Mouse (Mus musculus): ENCODE measurements around the gene BC030870.

BC030870 gene

DNA sequence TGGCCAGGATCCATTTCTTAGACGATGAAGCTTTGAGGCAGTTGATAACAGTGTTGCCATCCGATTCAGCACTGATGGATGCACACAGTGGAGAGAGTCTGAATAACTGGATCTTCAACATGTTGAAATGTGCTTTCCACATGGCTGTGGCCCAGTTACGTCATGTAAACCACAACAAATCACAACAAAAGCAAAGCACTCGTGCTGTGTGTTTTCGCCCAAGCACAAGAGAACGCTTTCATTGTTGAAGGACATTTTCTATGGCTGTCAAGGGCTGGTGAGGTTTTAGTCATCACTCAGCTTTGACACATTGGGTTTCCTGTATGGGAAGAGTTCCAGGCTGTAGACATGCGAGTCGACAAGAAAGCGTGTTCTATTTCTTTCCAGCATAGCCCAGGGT, 48.6 kb downstream of the BC030870 start:
- DNase-seq (ENCODE audit: low read depth, low spot score): no peak

DNA sequence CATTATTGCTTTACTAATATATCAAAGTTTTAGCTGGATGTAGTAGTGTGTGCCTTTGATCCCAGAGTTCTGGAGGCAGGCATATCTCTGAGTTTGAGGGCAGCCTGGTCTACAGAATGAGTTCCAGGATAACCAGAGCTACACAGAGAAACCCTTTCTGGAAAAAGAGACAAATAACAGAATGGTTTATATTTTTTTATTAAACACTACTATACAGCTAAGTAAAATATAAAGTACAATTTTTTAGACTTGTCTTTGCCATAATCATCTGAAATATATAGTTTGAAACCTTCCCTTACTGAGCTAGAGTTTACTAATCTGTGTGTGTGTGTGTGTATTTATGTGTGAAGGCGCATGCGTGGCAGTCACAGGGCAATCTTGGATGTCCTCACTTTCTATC, 54.6 kb downstream of the BC030870 start, which contains the start of gene Gm10663:
Gene Gm10663 (plus strand): TSS at position 301 of the 400 bp plus-strand sequence.
- no peak for DNase-seq (ENCODE audit: low read depth, low spot score)

DNA sequence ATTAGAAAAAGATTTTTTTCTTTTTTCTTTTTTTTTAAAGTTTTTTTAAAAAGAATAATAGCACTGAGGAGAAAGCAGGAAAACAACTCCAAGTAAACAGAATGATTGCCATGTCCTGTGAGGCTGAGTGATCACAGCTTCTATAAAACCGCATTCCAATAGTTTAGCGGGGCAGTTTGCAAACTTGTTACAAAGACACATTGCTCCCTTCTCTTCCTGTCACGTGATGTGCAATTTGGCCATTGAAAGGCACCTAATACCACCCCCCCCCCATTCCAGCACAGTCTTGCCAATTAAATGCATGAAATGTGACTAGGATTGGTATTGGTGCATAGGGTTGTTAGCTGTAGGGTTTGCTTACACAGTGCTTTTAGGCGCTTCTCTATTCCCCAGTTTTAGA, 58.4 kb downstream of the BC030870 start:
- no peak for DNase-seq (ENCODE audit: low read depth, low spot score)

DNA sequence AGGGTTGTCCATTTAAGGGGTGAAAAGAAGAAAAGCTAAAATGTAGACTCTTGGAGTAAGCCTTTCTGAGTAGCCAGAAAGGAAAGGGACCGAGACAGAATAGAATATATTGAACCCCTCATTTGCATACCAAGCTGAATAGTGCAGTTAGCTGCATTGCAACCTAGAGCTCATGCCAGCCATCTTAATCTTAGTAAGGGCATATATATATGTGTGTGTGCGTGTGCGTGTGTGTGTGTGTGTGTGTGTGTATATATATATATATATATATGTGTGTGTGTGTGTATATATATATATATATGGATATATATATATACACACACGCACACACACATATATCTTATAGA, 60.9 kb downstream of the BC030870 start:
- DNase-seq (ENCODE audit: low read depth, low spot score): no peak

DNA sequence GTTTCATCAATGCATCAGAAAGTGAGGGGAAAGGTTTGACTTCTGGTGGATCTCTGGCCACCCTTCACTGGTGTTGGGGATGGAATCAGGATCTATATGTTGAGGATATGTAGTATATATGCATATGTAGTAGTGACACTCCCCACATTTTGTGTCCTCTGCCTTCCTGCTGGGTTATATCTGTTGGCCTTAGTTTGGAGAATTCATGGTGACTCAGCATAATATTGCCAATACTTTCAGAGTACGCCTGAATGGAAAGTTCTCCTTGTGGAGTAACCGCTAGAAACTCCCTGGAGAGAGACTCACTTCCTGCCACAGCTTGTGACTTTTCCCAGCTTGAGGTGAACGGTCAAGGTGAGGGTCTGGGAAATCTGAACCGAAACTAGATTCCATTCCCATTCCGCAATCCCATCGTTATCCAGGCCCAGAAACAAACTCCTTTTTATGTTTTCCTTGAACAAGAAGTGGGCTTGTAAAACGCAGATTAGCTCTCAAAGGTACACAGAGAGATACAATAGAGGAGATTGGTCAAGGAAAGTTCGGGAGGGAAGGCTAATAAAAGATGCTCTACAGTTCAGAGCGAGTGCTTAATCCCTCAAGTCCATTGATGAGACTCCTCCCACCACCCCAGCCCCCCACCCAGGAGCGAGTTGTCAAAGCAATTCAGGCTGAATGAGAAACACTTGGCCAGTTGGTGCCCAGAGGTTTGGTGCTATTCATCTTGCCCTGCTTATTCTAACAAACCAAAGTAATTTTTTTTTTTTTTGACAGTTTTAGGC, 61.5 kb downstream of the BC030870 start:
- DNase-seq (ENCODE audit: low read depth, low spot score): no peak

DNA sequence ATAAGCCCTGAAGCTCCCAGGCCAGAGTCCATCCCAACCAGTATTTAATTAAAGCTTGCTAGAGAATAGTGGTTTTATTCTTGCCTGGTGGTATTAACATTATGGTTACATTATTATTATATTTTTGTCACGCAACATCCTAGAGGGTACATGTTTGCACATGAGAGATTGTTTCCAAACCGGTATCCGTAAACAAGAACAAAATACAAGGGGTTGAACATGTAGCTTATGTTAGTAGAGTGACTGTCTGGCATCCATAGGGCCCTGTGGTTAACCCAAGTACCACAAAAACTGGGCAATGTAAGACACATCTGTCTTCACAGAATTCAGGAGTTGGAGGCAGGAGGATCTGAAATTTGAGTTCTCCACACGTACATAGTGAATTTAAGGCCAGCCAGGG, 62.3 kb downstream of the BC030870 start:
- no peak for DNase-seq (ENCODE audit: low read depth, low spot score)

DNA sequence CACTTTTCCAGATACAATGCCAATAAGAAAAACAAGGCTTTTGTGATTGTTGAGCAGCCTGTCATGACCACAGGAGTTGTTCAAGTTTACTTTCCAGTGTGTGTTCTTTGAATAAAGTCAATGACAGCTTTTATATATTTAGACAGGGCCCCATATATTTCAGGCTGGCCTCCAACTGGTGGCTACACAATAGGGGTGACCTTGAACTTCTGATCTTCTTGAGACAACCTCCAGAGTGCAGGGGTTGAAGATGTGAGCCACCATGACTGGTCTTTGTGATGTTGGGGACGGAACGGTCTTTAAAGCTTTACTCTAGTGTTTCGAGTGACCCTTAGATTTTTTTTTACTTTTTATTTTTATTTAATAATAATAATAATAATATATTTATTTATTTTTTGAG, 63.7 kb downstream of the BC030870 start:
- no peak for DNase-seq (ENCODE audit: low read depth, low spot score)

DNA sequence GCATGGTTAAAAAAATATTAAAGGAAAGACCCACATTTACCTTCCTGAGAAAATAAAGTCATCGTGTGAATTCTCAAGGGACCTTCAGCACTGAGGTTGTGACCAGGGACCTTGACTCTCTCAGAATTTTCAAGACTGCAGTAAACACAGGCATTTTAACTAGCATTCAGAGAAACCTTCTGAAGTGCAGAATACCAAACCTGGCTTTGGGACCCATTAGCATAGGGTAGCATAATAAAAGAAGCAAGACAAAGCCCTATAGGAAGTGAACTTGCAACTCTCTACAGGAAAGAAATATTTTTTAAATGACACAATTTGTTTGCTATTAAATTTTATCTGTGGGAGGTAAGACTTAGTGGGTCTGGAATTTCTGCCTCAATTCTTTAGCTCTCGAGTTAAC, 65.3 kb downstream of the BC030870 start:
- DNase-seq (ENCODE audit: low read depth, low spot score): no peak

DNA sequence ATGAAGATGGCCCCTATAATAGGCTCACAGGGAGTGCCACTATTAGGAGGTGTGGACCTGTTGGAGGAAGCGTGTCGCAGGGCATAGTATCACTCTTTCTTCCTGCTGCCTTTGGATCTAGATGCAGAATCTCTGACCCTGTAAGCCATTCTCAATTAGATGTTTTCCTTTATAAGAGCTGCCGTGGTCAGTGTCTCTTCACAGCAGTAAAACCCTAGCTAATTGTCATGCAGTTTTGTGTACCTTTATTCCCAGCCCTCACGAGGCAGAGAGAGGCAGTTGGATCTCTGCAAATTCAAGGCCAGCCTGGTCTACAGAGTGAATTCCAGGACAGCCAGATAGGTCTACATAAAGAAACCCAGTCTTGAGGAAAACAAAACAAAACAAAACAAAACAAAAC, 67.2 kb downstream of the BC030870 start:
- DNase-seq (ENCODE audit: low read depth, low spot score): no peak

DNA sequence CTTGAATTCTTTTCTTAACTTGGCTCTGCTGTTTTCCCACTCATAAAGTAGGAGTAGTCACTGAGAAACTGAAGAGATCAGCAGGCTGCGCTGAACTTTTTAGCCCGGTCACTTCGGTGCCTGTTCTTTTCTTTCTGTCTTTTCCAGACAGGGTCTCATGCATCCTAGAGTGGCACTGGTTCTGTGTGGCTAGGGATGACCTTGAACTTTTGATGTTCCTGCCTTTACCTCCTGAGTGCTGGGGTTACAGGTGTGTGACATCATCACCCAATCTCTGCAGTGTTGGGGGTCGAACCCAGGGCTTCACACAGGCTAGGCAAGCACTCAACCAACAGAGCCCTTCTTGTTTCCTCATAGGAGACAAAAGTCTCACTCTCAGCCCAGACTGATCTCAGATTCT, 72.6 kb downstream of the BC030870 start:
- DNase-seq (ENCODE audit: low read depth, low spot score): no peak

DNA sequence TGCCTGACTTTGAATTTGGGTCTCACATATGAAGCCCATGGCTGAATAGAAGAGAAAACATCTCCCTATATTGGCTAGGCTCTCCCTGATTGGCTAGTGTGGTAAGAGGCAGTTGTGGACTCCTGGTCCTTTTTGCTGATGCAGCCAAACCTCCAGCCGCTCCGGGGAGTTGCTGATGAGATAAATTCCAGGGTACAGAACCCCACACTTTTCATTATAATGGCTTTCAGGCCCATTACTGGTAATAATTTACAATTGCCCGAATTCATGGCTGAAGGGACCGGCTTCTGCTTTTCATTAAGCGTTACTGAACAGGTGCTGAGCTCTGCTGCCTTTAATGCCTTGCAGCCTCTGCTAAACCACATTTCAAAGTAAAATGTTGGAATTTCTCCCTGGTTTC, 75.4 kb downstream of the BC030870 start:
- no peak for DNase-seq (ENCODE audit: low read depth, low spot score)

DNA sequence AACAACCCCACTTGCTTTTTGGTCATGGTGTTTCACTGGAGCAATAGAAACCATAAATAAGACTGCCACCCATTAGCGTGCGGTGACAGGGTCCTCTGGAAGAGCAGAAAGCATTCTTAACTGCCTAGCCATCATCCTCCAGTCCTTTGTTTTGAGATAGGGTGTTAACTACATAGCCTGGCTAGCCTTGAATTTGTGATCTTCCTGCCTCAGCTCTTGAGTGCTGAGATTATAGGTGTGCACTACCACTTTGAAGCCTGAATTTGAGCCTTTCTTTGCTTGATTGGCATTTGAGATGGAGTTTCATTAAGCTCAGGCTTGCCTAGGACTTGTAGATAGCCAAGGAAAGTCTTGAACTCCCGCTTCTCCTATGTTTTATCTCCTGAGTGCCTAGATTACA, 75.8 kb downstream of the BC030870 start:
- no peak for DNase-seq (ENCODE audit: low read depth, low spot score)

DNA sequence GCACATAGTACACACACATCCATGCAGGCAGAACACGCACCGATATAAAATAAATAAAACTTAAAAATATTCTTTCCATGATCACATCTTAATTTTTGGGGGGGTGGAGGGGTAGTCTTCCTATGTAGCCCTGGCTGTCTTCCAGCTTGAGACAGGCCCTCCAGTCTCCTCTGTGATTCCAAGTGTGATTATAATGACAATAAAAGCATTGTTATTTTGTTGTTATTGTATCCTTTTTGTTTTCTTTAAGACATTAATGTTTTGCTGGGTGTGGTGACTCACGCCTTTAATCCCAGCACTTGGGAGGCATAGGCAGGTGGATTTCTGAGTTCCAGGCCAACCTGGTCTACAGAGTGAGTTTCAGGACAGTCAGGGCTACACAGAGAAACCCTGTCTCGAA, 81.6 kb downstream of the BC030870 start:
- DNase-seq (ENCODE audit: low read depth, low spot score): no peak

DNA sequence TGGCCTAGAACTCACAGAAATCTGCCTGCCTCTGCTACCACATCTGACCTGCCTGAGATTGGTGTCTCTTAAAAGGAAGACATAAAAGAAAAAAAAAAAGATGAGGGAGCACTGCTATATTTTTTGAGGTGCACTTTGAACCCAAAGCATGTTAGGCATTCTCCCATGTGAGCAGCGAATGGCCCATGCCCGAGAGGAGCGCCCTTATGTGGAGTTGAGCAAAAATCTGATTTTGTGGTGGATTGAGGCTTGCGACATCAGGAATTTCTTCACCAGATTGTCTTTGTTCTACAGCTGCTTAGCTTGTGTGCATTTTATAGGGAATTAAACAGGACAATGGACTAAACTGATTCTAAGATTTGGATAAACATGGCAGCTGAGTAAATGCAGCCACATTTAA, 82.2 kb downstream of the BC030870 start:
- DNase-seq (ENCODE audit: low read depth, low spot score): no peak

DNA sequence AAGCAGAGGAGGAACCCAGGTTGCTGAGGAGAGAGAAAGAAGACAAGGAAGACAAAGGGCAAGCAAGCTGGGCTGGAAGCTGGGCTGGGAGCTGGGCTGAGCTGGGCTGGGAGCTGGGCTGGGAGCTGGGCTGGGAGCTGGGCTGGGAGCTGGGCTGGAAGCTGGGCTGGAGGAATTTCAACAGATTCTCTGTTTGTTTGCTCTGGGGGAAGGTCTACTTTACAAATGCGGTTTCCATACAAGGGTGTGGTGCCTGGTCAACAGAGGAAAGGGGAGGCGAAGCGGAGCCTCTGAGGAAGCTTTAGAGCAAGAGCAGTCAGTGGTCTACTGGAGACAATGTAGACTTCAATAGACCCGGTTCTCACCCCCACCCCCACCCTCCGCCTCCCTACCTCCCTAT, 82.8 kb downstream of the BC030870 start:
- no peak for DNase-seq (ENCODE audit: low read depth, low spot score)

DNA sequence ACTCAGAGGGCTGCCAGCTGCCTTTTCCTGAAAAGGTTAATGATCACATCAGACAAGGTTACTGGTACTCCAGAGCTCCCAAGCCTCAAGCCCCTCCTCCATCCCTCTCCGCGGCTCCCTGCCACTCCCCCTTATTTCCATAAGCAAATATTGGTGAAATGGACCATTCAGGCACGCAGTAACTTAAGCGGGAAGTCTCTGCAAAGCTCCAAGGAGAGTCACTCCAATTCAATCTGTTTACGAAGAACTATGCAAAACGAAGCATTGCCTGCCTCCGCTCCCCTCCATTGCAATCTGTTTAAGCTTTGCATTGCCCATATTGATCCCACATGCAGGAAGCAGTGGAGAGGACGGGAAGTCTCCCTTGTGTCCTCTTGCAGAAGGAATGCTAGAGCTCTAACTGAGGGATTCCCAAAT, 92.2 kb downstream of the BC030870 start, which contains the start of gene Apela:
Gene Apela (minus strand): TSS at position 220 of the 417 bp plus-strand sequence.
- DNase-seq (ENCODE audit: low read depth, low spot score): no peak
